Mouse (Mus musculus) intestine, embryonic 15.5 days (tissue): ENCODE results near the gene Igfbp4. TPM values are rescaled to one million over a fixed set of nuclear protein-coding genes. Genes with fewer than 3 reads are reported as not detected.

Experiments used
- ATAC-seq: fragments of 200-750 bp; cut with Nextera tagmentation; 2 replicates; pipeline ENCODE4 v1.8.0; 2017; ENCODE audit warnings: moderate TSS enrichment, moderate library complexity
- H3K27ac ChIP-seq: fragments of 300-500 bp; sonication (generic); 2 replicates; pipeline ENCODE4 v1.5.1; 2015; ENCODE audit warnings: mild to moderate bottlenecking, inconsistent platforms
- H3K27me3 ChIP-seq: fragments of 300-500 bp; sonication (generic); replicated peaks from 2 replicates; pipeline ENCODE4 v1.6.1; 2015; ENCODE audit warnings: inconsistent platforms
- H3K36me3 ChIP-seq: fragments of 300-500 bp; sonication (generic); 2 replicates; pipeline ENCODE4 v1.6.1; 2015; ENCODE audit warnings: inconsistent platforms
- H3K4me1 ChIP-seq: fragments of 300-500 bp; sonication (generic); replicated peaks from 2 replicates; pipeline ENCODE4 v1.6.1; 2015; ENCODE audit warnings: inconsistent platforms
- H3K4me2 ChIP-seq: fragments of 300-500 bp; sonication (generic); replicated peaks from 2 replicates; pipeline ENCODE4 v1.6.1; 2015; ENCODE audit warnings: mild to moderate bottlenecking, inconsistent platforms
- H3K4me3 ChIP-seq: fragments of 300-500 bp; sonication (generic); replicated peaks from 2 replicates; pipeline ENCODE4 v1.5.1; 2015; ENCODE audit warnings: inconsistent platforms
- H3K9ac ChIP-seq: fragments of 300-500 bp; sonication (generic); 2 replicates; pipeline ENCODE4 v1.6.1; 2015; ENCODE audit warnings: inconsistent platforms
- H3K9me3 ChIP-seq: fragments of 300-500 bp; sonication (generic); 2 replicates; pipeline ENCODE4 v1.6.1; 2016; ENCODE audit warnings: inconsistent platforms
- WGBS: fragments of 180-500 bp; shearing (Covaris S2); methylation state at CpG from one replicate; pipeline ENCODE4 v1.1.7; 2015; 5-methylcytosine and 5-hydroxymethylcytosine counted together
- polyA plus RNA-seq: library from polyadenylated mRNA; unstranded; fragments of >200 nt; fragmentation: Nextera tagmentation; extraction: Ambion mirVana; gene quantifications from 2 replicates; pipeline ENCODE4 v1.2.1, GENCODE M21; 2015

The Igfbp4 gene
- polyA plus RNA-seq, 1 experiment from 2014 or later, result 441 TPM

DNA sequence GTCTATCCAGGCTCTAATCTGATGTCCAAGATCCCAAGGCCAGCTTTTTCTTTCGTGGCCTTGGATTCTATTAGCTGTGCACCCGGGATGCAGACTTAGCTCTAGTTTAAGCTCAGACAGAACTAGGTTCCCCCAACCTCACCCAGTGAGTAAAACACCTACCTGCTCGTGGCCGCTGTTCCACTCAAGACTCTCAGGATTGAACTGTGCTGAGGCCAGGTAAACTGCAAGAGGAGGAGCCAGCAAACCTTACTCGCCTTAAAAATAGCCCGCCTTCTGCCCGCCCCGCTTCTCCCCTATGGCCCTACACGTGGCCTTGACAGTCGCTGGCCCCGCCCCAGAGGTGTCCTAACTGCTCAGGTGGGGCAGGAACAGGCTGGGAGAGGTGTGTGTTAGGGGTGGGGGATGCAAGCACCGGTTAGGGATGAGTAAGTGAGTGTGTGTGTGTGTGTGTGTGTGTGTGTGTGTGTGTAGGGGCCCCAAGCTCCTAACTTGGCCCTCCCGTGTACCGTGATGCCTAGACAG lies 48.1 kb downstream of the Igfbp4 start, which contains the start of gene Tns4:
Gene Tns4, minus strand, starts transcription at position 230 of the 525 bp plus-strand sequence.
- WGBS, result 53% methylated on average over 14 of the region's 14 CpGs
- H3K27me3 ChIP-seq, result no peaks in the 10 kb centered on the region
- H3K4me3 ChIP-seq, result no peak within 1 kb of the TSS
- H3K9ac ChIP-seq, result no peak within 1 kb of the TSS
- H3K36me3 ChIP-seq, result no peaks in the 10 kb centered on the region
- no peaks in the 10 kb centered on the region for H3K9me3 ChIP-seq
- peak; percentile 91 for ATAC-seq
- peaks cover 13% of the 10 kb centered on the region for H3K4me1 ChIP-seq
- H3K27ac ChIP-seq, result no peak within 1 kb of the TSS
- H3K4me2 ChIP-seq, result peak within 1 kb of the TSS; percentile 33

DNA sequence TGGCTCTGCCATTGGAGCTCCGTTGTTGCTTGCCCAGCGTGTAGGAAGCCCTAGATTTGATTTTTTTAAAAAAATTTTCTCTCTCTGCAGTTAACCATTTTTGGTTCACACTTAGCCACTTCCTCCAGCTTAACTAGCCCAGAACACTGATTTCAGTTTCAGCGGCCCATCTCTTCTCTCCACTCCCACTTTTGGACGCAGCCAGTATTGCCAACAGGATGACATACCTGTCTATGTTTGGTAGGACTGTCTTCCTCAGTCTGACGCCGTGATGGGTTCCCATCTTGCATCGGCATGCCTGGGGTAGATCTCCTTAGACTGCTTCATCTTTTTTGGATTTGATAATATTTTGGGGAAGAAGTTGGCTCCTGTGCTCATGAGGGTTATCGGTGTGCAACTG lies 49.3 kb downstream of the Igfbp4 start:
- Histone ChIP-seq H3K4me2 (no peak overlapping the region), H3K4me3 (no peak overlapping the region), H3K9me3 (no peaks in the 10 kb centered on the region), H3K27me3 (no peaks in the 10 kb centered on the region), H3K9ac (no peak overlapping the region), H3K4me1 (peaks cover 13% of the 10 kb centered on the region), H3K36me3 (no peaks in the 10 kb centered on the region), H3K27ac (no peak overlapping the region)
- ATAC-seq, result no peak
- WGBS, result 91% methylated on average over 8 of the region's 8 CpGs

DNA sequence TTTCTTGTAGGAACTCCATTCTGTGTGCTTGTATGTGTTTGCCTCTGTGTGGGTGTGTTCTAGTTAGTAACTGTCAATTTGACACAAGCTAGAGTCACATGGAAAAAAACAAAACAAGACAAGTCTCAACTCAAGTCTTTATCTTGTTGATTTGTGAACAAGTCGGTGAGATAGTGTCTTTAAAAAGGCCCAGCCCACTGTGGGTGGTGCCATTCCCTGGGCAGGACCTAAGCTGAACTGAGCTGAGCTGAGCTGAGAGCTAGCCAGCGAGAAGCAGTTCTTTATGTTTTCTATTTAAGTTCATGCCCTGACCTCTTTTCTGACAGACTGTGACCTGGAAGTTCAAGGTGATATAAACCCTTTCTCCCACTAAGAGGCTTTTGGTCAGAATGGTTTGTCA lies 50.6 kb downstream of the Igfbp4 start:
- Histone ChIP-seq H3K4me1 (peaks cover 13% of the 10 kb centered on the region), H3K27me3 (no peaks in the 10 kb centered on the region), H3K4me2 (no peak overlapping the region), H3K27ac (no peak overlapping the region), H3K4me3 (no peak overlapping the region), H3K9me3 (no peaks in the 10 kb centered on the region), H3K9ac (no peak overlapping the region), H3K36me3 (no peaks in the 10 kb centered on the region)
- no peak for ATAC-seq
- 49% methylated on average over 2 of the region's 2 CpGs for WGBS

DNA sequence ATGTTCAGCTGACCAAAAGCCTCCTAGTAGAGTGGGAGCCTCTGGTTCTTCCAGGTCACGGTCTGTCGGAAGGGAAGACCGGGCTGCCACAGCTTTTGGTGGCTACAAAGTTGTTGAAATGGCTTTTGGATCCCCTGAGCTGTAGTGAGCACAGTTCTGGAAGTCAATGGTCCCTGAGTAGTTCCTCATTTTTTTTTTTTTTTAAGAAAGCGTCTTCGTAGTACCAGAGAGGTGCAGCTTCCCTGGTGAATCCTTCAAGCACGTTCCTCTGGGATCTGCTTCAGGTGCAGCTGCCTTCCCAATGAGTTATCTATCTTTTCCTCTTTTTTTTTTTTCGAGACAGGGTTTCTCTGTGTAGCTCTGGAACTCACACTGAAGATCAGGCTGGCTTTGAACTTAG lies 52.7 kb downstream of the Igfbp4 start:
- Histone ChIP-seq H3K36me3 (no peaks in the 10 kb centered on the region), H3K4me3 (no peak overlapping the region), H3K9me3 (no peaks in the 10 kb centered on the region), H3K4me1 (peaks cover 10% of the 10 kb centered on the region), H3K27ac (no peak overlapping the region), H3K9ac (no peak overlapping the region), H3K4me2 (no peak overlapping the region), H3K27me3 (no peaks in the 10 kb centered on the region)
- no peak for ATAC-seq
- 83% methylated on average over 7 of the region's 7 CpGs for whole genome bisulfite sequencing

DNA sequence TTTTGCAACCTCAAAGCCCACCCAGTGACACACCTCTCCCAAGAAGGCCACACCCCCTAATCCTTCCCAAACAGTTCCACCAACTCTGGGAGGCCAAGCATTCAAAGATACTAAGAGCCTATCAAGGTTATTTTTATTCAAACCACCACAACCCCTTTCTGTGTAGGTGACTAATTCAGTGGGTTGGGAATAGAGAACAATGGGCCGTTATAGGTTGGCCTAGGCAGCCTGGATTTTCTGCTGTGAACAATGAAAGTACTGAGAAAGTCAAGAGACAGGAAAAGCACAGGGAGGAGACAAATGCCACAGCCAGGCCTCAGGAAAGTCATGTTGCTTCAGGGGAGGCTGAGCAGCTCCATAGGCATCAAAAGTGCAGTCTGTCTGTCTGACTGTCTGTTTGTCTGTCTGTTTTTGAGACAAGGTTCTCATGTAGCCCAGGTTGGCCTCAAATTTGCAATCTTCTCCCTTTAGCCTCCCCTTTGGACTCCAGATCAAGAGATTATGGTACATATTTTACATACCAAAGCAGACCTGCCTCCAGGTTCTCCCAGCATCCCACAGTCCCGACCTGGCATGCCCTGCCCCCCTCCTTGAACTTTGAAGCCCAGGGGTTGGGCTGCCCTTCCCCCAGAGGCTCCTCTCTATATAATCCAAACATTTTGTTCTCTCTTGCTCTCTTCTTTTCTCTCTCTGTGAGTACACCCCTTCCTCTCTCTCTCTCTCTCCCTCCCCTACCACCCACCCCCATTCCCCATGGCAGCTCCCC lies 54.0 kb downstream of the Igfbp4 start:
- no peak for ATAC-seq
- Histone ChIP-seq H3K4me1 (no peaks in the 10 kb centered on the region; the same call in 1 of the 2 replicates), H3K4me3 (no peak overlapping the region), H3K4me2 (no peak overlapping the region), H3K9ac (no peak overlapping the region), H3K36me3 (no peaks in the 10 kb centered on the region), H3K27ac (0 out of 2 replicates have a peak overlapping the region, but pooled peaks have one; percentile 17), H3K27me3 (no peaks in the 10 kb centered on the region), H3K9me3 (no peaks in the 10 kb centered on the region)
- 44% methylated on average over 2 of the region's 2 CpGs for WGBS

DNA sequence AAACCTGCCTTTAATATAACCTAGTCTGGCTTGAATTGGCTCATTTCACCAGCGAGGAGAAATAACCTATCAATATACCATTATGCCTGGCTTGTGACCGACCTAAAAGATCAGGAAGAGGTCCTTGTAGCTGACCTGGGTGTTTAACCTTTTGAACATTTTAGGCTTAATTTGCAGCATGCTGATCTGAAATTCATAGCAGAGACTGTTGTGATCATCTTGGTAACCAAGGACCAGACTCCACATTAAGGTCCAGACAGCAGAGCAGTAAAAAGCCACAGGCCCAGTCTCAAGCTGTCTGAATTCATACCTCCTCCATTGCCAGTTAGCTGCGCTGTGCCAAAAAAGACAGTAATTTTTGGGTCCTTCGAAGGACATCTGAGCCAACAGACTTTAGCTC lies 54.7 kb downstream of the Igfbp4 start:
- no peaks in the 10 kb centered on the region for H3K36me3 ChIP-seq
- no peak overlapping the region for H3K4me2 ChIP-seq
- WGBS, result 68% methylated on average over 4 of the region's 4 CpGs
- H3K4me1 ChIP-seq, result no peaks in the 10 kb centered on the region; the same call in 1 of the 2 replicates
- H3K9me3 ChIP-seq, result no peaks in the 10 kb centered on the region
- H3K4me3 ChIP-seq, result no peak overlapping the region
- no peak for ATAC-seq
- H3K27me3 ChIP-seq, result no peaks in the 10 kb centered on the region
- no peak overlapping the region for H3K27ac ChIP-seq
- H3K9ac ChIP-seq, result no peak overlapping the region

DNA sequence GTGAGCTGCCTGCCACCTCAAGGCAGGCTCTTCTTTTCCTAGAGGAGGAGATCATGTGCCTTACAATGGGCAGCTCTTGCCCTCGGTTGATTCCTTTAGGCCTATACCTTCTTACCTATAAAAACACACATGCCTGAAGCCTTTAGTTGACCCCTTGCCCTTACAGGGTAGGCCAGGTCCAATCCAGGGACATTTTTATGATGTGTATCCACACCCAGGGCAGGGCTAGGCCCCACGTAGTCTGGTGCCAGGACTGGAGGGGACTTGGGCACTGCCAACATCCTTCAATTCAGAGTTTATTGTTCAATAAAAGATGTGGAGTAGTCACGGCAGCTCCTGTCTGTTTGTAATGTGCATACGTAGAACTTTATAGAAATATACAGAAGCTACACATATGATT lies 55.4 kb downstream of the Igfbp4 start:
- Histone ChIP-seq H3K36me3 (no peaks in the 10 kb centered on the region), H3K27me3 (no peaks in the 10 kb centered on the region), H3K4me2 (no peak overlapping the region), H3K9me3 (no peaks in the 10 kb centered on the region), H3K4me3 (no peak overlapping the region), H3K27ac (no peak overlapping the region), H3K9ac (no peak overlapping the region), H3K4me1 (no peaks in the 10 kb centered on the region; the same call in 1 of the 2 replicates)
- no peak for ATAC-seq
- 61% methylated on average over 4 of the region's 4 CpGs for WGBS

DNA sequence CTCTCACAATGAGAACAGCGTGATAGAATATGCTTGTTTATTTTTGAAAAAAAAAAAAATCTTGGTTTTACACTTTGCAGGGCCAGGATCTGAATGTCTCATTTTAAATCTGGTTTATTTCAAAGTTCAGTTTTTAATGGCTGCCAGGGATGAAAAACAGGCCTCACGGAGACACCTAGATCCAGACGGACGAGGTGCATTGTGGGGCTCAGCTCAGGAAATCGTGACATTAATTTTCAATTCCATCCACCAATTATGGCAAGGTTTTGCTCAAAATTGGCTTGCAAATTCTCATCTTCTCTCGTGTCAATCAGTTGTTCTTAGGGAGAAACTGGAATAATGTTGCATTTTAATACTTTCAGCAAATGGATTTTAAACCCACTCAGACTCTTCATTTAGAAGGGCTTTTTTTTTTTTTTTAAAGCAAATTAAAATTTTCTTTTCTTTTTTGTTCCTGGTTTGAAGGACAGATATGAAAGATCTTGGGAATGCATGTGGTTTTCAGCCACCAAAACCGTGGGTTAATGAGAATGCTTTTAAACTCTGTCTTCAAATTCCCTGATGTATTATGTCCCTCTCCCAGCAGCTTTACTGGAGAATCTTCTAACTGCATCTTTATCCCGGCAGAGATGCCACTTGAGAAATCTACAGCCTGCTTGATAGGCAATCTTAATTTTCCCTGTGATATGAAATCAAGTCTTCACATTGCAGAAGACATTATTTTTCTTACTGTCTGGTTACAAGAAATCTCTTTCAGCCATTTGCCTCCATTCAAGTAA lies 56.1 kb downstream of the Igfbp4 start:
- H3K9ac ChIP-seq, result no peak overlapping the region
- H3K4me3 ChIP-seq, result no peak overlapping the region
- no peak for ATAC-seq
- H3K27me3 ChIP-seq, result no peaks in the 10 kb centered on the region
- H3K36me3 ChIP-seq, result no peaks in the 10 kb centered on the region
- no peaks in the 10 kb centered on the region for H3K9me3 ChIP-seq
- H3K27ac ChIP-seq, result no peak overlapping the region
- WGBS, result 59% methylated on average over 8 of the region's 8 CpGs
- H3K4me1 ChIP-seq, result no peaks in the 10 kb centered on the region; the same call in 1 of the 2 replicates
- H3K4me2 ChIP-seq, result no peak overlapping the region

DNA sequence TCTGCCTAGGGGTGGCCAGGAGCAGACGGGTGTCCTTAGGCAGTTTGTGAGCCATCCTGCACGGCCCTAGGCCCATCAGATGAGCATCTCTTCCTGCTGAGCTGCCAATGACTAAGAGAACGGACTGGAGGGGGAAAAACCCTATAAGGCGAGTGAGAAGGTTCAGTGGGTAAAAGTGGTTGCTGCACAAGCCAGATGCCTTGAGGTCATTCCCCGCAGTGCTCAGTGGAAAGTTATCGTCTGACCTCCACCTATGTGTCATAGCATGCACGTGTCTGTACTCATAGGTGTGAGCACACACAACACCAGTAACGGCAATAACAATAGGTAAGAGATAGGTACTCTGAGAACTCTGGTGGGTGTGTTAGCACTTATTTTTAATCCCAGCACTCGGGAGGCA lies 57.9 kb downstream of the Igfbp4 start:
- H3K4me1 ChIP-seq, result no peaks in the 10 kb centered on the region; the same call in 1 of the 2 replicates
- H3K4me2 ChIP-seq, result no peak overlapping the region
- no peaks in the 10 kb centered on the region for H3K9me3 ChIP-seq
- H3K27me3 ChIP-seq, result no peaks in the 10 kb centered on the region
- no peak overlapping the region for H3K9ac ChIP-seq
- H3K4me3 ChIP-seq, result no peak overlapping the region
- no peaks in the 10 kb centered on the region for H3K36me3 ChIP-seq
- no peak for ATAC-seq
- H3K27ac ChIP-seq, result no peak overlapping the region
- WGBS, result 91% methylated on average over 9 of the region's 9 CpGs

DNA sequence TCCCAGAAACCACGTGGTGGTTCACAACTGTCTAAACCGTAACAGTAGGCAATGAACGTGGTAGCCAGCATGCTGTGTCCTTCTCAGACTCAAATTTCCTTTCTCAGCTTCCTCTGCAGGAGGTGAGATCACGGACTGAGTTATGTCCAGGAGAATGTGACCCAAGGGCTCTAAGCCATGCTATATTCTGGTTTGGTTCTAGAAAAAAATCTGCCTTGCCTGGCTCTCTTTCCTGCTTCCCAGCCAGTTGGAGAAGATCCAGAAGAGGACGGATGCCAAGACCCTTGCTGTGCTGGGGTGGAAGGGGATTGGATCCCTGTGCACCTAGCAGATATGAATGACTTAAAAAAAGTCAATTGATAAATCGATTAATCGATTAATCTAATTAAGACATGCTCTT lies 58.5 kb downstream of the Igfbp4 start:
- H3K4me3 ChIP-seq, result no peak overlapping the region
- no peaks in the 10 kb centered on the region for H3K9me3 ChIP-seq
- H3K4me1 ChIP-seq, result no peaks in the 10 kb centered on the region; the same call in 1 of the 2 replicates
- H3K27me3 ChIP-seq, result no peaks in the 10 kb centered on the region
- H3K27ac ChIP-seq, result no peak overlapping the region
- 78% methylated on average over 7 of the region's 7 CpGs for WGBS
- no peak for ATAC-seq
- no peak overlapping the region for H3K9ac ChIP-seq
- H3K36me3 ChIP-seq, result no peaks in the 10 kb centered on the region
- H3K4me2 ChIP-seq, result no peak overlapping the region

DNA sequence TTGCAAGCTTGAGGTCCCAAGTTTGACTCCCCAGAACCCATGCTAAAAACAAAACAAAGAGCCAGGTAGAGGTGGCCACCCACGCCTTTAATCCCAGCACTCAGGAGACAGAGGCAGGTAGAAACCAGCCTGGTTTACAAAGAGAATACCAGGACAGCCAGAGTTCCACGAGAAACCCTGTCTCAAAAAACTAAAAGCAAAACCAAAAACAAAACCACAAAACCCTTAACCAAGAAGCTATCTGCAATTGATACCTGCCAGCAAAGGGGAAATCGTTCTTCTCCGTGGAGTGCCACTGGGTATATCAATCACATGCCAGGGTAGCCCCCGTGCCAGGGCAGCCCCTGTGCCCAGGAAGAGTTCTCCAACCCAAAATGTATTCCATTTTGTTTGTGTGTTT lies 59.2 kb downstream of the Igfbp4 start:
- Histone ChIP-seq H3K36me3 (no peaks in the 10 kb centered on the region), H3K9ac (no peak overlapping the region), H3K4me1 (peaks cover 2% of the 10 kb centered on the region; the same call in 1 of the 2 replicates), H3K27me3 (no peaks in the 10 kb centered on the region), H3K4me2 (no peak overlapping the region), H3K4me3 (no peak overlapping the region), H3K27ac (no peak overlapping the region), H3K9me3 (no peaks in the 10 kb centered on the region)
- 76% methylated on average over 5 of the region's 5 CpGs for WGBS
- ATAC-seq, result no peak

DNA sequence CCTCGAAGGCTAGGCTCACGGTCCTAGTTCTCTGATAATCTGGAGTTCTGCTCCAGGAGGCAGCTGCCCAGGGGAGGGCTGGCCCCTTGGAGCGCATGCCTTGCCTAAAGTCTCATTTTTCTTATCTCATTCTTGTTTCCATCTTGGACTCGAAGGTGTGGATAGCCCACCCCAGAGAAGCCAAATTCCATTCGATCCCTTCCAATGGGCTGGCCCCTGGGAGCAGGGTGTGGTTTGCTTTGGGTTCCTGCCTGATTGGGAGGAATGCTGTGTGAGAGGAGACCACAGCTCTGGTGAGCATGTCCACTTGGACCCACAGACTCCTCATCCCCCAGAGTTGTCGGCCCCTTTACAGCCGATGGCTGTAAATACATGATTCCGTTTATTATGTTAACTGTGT lies 60.6 kb downstream of the Igfbp4 start:
- Histone ChIP-seq H3K27me3 (no peaks in the 10 kb centered on the region), H3K9ac (no peak overlapping the region), H3K27ac (no peak overlapping the region), H3K4me2 (no peak overlapping the region), H3K9me3 (no peaks in the 10 kb centered on the region), H3K4me1 (peaks cover 10% of the 10 kb centered on the region), H3K36me3 (no peaks in the 10 kb centered on the region), H3K4me3 (no peak overlapping the region)
- 68% methylated on average over 8 of the region's 8 CpGs for WGBS
- no peak for ATAC-seq
